Mouse (Mus musculus) MEL-GATA-1-ER (cell line): ENCODE measurements at regions not wholly inside any gene's neighbourhood (a gene's known extent, or its start where the extent isn't known, plus 50 kb on each side); places are given as distances from the start of the nearest gene placed in this dataset.

Experiments
- DNase-seq: peaks from one replicate; pipeline ENCODE4 v3.0.0-alpha.2; 2012; ENCODE audit warnings: low read depth; ENCODE audit errors: extremely low read depth

GRCm38 (mm10) chr11:45058658-45059057 lies 441.5 kb downstream of the Ebf1 start:
- no peak for DNase-seq

- no peak for DNase-seq
Measured at GRCm38 (mm10) chr11:45066592-45066991, 449.5 kb downstream of the Ebf1 start.

DNA sequence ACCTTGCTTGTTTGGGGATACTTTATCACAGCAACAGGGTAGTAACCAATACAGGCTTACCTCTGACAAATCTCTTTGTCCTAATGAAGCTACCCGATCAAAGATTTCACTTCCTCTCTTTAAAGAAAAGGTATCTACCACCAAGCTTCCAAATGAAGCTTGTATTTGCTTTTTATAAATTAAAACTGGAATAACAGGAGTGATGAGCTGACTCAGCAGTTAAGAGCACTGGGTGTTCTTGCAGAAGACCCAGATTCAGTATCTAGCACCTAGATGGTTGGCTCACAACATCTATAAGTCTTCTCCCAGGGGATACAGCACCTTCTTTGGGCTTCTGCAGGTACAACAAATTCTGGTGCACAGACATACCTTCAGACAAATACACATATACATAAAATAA lies 453.2 kb downstream of the Ebf1 start:
- no peak for DNase-seq

- DNase-seq: no peak
Measured at GRCm38 (mm10) chr11:45071195-45071594, 454.1 kb downstream of the Ebf1 start.

GRCm38 (mm10) chr11:45084506-45085037 lies 467.5 kb downstream of the Ebf1 start:
- DNase-seq: no peak

DNA sequence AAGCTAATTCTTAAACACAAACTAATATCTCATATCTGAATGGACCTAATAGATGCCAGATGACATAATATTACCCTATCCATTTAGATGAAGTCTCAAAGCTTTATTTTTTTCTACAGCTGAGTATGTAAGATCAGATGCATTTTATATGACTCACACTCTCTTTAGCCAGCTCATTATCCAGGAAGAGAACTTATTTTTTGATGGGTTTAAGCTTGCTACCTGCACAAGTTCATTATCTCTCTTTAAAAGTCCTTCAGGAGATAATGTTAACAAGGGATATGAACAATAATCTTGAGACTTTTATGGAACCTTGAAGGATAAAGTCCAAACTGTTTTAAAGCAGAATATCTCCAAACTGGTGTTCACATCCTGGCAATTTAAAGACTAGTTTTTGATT lies 468.0 kb downstream of the Ebf1 start:
- no peak for DNase-seq

DNA sequence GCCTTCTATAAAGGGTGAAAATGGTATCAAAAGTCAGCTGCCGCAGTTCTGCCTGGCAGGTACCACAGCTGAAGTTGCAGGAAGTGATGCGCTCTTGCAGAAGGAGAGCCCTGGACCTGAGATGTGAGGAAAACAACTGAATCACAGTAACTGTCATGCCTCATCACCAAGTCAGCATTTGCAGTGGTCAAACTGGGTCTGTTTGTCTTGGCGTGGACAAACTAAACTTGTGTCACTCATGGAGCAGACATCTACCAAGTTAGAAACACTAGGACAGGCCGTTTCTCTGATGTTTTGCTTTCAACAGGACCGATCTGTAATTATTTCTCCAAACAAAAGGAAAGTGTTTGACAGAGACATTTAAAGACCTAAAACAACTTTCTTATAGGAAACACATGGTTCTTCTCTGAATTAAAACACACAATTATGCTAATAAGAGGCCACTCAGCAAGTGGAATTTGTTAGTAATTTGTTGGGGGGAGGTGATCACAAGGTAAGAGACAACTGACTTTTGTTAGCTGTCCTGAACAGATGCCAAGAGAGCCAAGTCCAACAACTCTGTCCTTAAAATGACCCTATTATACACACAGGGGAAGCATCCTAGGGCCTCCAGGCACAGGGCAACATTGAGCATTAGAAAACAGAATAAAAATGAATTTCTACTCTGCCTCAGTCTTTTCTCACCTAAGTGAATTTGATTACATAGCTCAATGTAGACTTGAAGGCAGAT lies 470.2 kb downstream of the Ebf1 start:
- DNase-seq: no peak

- no peak for DNase-seq
Measured at GRCm38 (mm10) chr11:45088286-45088685, 471.2 kb downstream of the Ebf1 start.

- no peak for DNase-seq
Measured at GRCm38 (mm10) chr11:45089561-45089960, 472.4 kb downstream of the Ebf1 start.

GRCm38 (mm10) chr11:45103498-45104336 lies 486.6 kb downstream of the Ebf1 start:
- DNase-seq: no peak

GRCm38 (mm10) chr11:45116702-45117101 lies 499.6 kb downstream of the Ebf1 start:
- DNase-seq: no peak

DNA sequence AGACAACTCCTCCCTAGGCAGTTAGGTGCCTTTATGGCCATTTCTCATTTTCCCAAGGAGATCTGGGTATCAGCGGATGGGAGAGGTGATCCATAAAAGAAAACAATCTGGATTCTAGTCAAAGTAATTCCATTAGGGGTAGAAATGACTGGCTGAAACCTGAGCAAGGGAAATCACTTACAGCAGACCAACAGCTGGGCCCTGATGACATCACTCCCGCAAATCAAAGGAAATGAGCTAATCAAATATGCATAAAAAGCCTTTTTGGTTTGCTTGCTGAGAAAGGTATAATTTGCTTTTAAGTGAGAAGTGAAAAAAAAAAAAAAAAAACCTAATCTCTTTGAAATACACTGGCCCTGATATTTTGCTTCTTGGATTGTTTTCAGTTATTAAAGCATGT lies 506.2 kb downstream of the Ebf1 start:
- DNase-seq: no peak

DNA sequence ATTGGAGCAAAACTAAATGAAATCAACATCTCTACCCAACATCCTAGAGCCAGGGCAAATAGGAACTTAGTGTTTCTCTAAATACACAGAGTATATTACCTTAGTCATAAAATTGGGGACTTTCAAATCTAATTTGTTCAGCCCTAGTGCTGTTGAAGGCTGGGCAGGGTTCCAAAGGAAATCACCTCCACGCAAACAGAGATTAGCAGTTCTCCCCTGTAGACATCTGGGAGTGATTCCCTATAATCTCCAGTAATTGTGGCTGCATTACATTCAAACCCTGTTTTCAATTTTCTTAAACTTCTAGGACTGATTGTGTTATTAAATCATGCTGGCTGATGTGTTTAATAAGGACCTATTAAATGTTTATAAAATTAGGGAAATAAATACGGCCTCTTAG lies 519.7 kb downstream of the Ebf1 start:
- DNase-seq: no peak

GRCm38 (mm10) chr11:45138351-45138975 lies 521.3 kb downstream of the Ebf1 start:
- DNase-seq: no peak

DNA sequence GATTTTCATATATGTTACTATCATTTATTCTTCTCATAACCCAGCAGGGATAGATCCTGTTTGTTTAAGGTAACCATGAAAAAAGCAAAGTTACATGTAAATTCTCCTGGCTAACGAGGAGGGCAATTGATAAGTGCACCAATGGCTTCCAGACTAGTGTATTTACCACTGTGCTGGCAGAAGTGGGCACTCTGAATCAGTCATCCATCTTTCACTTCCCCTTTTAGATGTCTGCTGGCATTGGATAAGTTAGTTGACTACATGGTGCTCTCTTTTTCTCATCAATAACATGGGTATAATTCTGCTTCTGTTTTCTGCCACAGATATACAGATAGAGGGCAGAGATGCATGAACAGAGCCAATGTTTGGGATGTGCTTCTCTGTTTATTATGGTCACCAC lies 523.4 kb downstream of the Ebf1 start:
- no peak for DNase-seq

DNA sequence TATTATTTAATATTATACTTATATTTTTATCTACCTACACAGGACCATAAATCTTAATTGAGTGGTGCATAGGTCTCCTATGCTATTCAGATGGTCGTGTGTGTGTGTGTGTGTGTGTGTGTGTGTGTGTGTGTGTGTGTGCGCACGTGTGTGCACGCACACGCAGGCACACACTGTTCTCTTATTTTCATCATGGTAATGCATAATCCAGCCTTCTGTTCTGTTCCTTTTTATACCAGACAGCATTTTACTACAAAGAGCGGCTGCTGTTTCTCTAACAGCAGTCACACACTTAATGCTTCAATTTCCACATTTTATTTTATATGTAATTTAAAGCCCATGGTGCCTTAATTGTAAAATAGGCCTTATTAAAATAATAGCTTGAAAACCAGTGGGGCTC lies 537.0 kb downstream of the Ebf1 start:
- DNase-seq: no peak

- DNase-seq: no peak
Measured at GRCm38 (mm10) chr11:45154497-45154896, 537.4 kb downstream of the Ebf1 start.

GRCm38 (mm10) chr11:45155782-45156181 lies 538.7 kb downstream of the Ebf1 start:
- no peak for DNase-seq

- DNase-seq: no peak
Measured at GRCm38 (mm10) chr11:45158282-45158681, 541.2 kb downstream of the Ebf1 start.

DNA sequence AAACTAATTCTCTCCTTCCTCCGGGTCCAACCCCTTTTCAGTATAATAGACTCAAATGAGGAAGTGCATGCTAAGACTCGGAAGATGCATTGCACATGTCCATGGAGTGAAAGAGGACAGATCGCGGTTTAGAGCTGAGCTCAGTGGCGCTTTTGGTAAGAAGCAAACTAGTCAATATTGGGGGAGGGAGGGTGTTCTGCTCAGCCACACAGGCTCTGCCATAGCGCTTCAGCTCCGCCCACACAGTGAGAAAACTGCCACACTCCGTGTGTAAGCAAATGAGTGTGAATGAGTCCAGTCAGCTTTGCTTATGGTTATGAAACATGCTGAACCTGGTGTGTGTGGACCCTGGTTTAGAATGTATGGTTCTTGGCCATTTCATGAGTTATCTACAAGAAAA lies 543.8 kb downstream of the Ebf1 start:
- DNase-seq: no peak

GRCm38 (mm10) chr11:45173546-45173945 lies 556.4 kb downstream of the Ebf1 start:
- DNase-seq: no peak

GRCm38 (mm10) chr11:45174071-45174470 lies 557.0 kb downstream of the Ebf1 start:
- DNase-seq: no peak
